Mouse (Mus musculus) layer of hippocampus, adult 9-10 months (tissue): ENCODE data around the gene Cspg4.
"Not testable (repeated sequence)": the region's sequence is repeated elsewhere in the genome, so short reads cannot be mapped to it uniquely, and the experiment has no call there.

Source experiments
- DNase-seq: peaks from one replicate; pipeline ENCODE4 v3.0.0; 2022; ENCODE audit warnings: low spot score

The Cspg4 gene

GRCm38 (mm10) chr9:56927191-56928012 lies 62.6 kb downstream of the Cspg4 start:
- no peak for DNase-seq

- peak; percentile 51 for DNase-seq
Observed at GRCm38 (mm10) chr9:56928041-56928811, 63.4 kb downstream of the Cspg4 start, which contains the start of gene Snx33. Gene Snx33, minus strand, starts transcription at chr9:56928371.

DNA sequence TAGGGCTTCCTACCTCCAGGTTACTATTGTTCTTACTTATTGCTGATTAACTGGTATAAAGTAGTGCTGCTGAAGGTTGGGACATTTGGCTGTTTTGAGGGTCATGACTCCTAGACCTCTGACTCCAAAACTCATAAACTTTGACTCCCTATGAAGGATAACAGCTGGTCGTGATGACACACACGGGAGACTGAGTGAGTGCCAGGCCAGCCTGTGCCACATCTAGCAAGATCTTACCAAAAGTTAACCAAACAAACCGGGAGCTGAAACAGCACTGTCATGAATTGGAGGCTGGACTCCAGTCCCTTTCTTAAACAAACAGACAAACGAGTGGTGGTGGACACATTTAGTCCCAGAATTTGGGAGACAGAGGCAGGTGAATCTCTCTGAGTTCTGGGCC lies 64.7 kb downstream of the Cspg4 start:
- no peak for DNase-seq

GRCm38 (mm10) chr9:56930556-56930955 lies 65.7 kb downstream of the Cspg4 start:
- DNase-seq = no peak

DNA sequence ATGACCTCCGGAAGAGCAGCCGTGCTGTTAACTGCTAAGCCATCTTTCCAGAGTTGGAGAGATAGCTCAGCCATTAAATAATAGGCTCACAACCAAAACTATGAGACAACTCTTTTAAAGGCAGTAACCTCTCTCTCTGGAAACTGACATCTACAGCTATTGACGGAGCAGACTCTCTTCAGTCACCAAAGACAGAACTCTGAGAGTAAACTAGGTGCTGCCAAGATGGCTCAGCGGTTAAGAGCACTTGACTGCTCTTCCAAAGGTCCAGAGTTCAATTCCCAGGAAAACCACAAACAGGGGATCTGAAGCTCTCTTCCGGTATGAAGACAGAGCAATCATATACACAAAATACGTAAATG lies 72.0 kb downstream of the Cspg4 start:
- no peak for DNase-seq

- DNase-seq = peak; percentile 90
Observed at GRCm38 (mm10) chr9:56937223-56938160, 72.7 kb downstream of the Cspg4 start, which contains the start of gene Imp3. Gene Imp3, plus strand, starts transcription at chr9:56937475.

- no peak for DNase-seq
Observed at GRCm38 (mm10) chr9:56938374-56938773, 73.5 kb downstream of the Cspg4 start.

GRCm38 (mm10) chr9:56947481-56947880 lies 82.6 kb downstream of the Cspg4 start:
- DNase-seq = not testable (repeated sequence)

- DNase-seq = not testable (repeated sequence)
Observed at GRCm38 (mm10) chr9:56948699-56949098, 83.9 kb downstream of the Cspg4 start.
